Mouse (Mus musculus) lung, postnatal 4 days (tissue): ENCODE data around the gene Zfp423.
"Not testable (repeated sequence)": the region's sequence is repeated elsewhere in the genome, so short reads cannot be mapped to it uniquely, and the experiment has no call there.

ENCODE experiments used
- DNase-seq, 2 experiments: peaks; one replicate each; pipeline ENCODE4 v3.0.0; 2021

Gene Zfp423

GRCm38 (mm10) chr8:87895203-87896041 lies 64.0 kb downstream of the Zfp423 start:
- no peak for DNase-seq

DNA sequence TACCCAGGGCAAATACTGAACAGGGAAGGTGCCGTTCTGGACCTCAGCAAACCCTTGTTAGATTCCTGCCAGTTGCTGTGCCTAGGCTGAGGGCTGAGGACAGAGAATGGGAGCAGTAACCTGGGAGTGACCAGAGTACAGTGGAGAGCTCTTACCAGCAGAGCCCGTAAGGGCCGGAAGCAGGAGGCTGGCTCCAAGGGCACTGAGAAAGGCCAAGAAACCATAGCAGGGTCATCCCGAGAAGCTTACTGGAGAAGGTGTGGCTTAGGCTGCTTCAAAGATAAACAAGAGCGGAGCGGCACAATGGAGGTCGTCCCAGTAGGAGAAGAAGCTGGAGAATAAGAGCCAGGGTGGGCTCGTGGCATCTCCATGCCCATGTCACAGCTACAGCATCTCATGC lies 65.1 kb downstream of the Zfp423 start:
- peak; percentile 26 to 60 for DNase-seq

DNA sequence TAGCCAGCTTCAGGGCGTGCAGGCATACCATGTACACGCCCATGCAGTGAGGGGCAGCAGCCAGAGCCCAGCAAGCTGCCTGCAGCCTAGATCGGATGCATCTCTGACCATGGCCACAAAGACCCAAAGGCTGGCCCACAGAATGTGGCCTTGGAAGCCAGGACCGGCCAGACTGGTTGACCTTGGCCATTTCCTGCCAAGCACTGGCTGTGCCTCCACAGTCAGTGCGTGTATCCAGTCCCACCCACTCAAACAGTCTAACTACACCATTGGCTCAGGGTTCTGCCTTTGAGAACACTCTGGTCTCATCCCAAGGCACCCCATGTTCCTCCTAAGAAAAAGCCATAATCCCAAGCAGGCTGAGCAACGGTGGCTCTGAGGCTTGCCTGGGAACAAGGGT lies 65.8 kb downstream of the Zfp423 start:
- peak in 1 of 2 experiments; percentile 35 for DNase-seq

DNA sequence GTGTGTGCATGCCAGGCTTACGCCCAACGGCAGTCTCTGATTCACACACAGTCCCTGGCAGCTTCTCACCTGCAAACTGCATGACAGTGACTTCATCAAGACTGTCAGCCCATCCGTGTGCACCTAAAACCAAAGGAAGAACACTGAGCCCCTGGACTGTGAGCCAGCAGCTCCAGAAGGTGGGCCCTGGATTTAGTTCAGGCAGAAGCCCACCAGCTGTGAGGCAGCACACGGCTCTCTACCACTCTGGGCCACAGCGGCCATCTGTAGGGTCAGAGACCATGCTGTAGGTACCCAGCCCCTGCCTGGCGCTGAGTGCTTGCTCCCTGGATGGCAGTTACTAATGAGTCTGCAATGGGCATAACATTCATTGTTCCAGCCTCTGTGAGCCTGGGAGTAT lies 66.5 kb downstream of the Zfp423 start:
- no peak for DNase-seq

GRCm38 (mm10) chr8:87891884-87892283 lies 67.5 kb downstream of the Zfp423 start:
- peak; percentile 56 to 78 for DNase-seq

GRCm38 (mm10) chr8:87887956-87888355 lies 71.4 kb downstream of the Zfp423 start:
- DNase-seq = no peak

GRCm38 (mm10) chr8:87881088-87881487 lies 78.3 kb downstream of the Zfp423 start:
- no peak for DNase-seq

- no peak for DNase-seq
Measured at GRCm38 (mm10) chr8:87875852-87876251, 83.5 kb downstream of the Zfp423 start.

GRCm38 (mm10) chr8:87875452-87875851 lies 83.9 kb downstream of the Zfp423 start:
- peak in 1 of 2 experiments; percentile 33 for DNase-seq

DNA sequence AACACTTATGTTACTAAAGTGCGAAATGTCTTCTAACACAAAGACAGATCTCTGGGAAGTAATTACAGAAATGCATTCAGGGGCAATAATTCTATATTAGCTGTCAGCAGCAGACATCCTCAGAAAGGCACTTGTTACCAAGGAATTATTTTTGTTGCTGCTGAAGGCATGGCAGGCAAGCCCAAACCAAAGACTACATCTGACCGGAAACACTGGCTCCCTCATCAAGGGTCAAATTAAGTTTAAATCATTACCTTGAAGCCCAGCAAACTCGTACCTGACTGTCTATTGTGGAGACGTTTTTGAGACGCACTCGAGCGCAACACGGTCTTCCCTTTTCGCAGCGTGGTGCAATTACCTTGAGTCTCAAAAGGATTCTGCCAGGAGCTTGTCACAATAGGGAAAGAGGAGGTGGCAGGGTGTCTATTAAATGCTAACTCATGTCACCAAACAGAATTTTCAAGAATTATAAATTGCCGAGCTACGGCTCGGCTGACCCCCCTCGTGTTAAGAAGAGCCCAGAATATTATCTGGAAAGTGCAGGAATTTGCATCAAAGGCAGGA lies 86.3 kb downstream of the Zfp423 start:
- DNase-seq = no peak

DNA sequence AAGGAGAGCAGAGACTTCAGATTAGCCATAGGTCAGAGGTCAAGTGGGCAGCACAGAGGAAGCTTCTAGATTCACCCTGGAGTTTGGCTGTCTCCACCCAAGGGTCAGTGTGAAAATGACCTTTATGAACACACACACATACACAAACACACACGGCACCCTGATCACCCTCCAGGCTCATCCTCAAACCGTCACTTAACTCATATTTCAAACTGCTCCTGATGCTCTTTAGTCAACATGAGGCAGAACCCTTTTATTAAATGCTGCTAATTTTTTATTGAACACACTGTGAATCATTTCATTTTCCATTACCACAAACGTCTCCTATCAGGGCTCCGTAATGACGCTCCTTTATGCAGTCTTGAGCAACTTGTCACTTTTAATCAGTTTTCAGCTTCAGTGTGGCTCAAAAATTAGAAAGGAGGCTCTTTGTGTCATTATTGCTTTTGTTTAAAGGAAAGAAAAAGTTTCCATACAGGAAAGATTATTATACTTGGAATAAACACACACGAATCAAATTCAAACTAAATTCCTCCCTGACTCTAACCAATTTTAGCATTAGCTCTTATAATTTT lies 87.0 kb downstream of the Zfp423 start:
- no peak for DNase-seq

GRCm38 (mm10) chr8:87866586-87866985 lies 92.8 kb downstream of the Zfp423 start:
- DNase-seq = no peak

DNA sequence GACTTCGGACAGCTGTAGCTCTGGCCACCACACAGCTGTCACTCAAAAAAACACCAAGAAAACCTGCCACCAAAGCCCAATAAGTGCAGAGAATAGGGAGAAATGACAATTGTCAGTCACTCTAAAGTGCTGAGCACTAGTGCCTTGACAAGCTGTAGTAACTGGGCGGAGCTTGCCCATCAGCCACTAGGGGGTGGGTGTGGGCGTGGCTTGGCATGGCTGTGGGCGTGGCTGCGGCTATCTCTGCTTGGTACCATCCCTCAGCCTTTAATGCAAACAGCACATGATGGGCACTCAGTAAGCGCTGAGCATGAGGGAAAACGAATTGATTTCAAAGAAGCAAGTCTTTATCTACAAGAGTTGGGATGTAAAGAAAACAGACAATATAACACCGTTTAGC lies 95.2 kb downstream of the Zfp423 start:
- peak in 1 of 2 experiments; percentile 17 for DNase-seq

DNA sequence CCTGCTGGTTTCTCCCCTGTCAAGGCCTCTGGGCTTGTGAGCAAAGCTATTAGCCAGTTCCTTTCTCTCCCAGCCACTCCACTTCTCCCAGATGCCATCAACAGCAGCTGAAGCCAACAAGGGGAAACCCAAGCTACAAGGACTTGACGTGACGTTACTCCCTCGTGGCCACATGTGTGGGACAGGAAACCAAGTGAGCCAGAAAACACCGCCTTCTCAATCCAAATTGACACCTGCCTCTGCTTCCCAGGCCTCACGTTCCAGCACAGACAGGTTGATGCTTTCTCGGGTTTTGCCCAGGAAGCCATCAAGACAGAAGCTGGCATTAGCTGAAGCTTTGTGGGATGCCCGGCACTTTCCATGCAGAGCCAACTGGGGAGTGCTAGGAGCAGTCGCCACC lies 96.3 kb downstream of the Zfp423 start:
- no peak for DNase-seq

DNA sequence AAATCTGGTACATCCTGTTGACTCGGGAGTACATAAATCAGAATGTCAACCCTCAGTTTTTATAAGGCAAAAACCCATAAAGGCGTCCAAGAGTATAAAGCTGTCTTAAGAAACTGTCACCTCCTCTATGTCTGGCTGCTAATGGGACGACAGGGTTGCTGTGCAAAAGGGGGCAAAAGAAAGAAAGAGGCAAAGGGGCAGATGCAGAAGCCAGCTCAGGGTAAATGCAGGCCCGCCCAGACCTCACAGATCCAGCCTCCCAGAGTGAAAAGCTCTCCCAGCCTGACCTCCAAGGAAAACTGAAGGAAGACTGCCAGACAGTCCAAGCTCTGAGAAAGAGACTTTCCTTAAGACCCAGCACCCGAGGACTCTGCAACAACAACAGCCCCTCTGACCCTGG lies 97.7 kb downstream of the Zfp423 start:
- no peak for DNase-seq

DNA sequence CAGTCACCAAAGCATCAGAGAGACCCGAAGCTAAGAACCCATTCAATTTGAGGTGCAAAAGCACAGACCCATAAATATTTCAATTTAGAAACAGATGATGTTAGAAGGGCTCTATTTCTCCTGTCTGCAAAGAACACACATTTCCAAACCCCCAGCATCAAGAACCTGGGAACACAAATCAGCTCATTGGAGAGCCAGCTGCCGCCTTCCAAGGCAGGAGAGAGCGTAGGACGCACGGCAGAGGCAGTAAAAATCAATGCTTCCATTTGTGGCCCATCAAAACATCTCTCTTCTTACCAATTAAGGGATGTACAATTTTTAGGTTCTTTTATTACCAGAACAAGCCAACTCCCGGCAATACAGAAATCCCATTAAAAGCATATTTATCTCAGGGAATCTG lies 98.5 kb downstream of the Zfp423 start:
- DNase-seq = no peak

- no peak for DNase-seq
Measured at GRCm38 (mm10) chr8:87851871-87852270, 107.5 kb downstream of the Zfp423 start.

GRCm38 (mm10) chr8:87851380-87851779 lies 108.0 kb downstream of the Zfp423 start:
- DNase-seq = no peak

DNA sequence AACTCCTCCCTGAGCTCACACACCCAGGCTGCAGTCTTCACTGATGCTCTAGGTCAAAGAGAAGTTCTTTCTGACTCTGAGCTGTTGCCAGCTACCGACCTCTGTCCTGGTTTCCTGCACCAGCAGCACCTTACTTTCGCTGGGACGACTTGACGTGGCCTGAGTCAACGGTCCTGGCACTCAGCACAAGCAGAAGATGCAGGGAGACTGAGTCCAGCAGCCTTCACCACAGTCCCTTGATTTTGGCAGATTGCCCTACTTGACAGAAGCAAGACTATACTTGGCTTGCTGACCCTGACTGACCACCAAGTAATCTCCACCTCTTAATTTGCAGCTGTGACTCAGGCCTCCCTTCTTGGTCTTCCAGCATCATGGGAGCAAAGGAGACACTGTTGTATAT lies 110.6 kb downstream of the Zfp423 start:
- no peak for DNase-seq

- peak; percentile 8 to 27 for DNase-seq
Measured at GRCm38 (mm10) chr8:87847796-87848195, 111.6 kb downstream of the Zfp423 start.

DNA sequence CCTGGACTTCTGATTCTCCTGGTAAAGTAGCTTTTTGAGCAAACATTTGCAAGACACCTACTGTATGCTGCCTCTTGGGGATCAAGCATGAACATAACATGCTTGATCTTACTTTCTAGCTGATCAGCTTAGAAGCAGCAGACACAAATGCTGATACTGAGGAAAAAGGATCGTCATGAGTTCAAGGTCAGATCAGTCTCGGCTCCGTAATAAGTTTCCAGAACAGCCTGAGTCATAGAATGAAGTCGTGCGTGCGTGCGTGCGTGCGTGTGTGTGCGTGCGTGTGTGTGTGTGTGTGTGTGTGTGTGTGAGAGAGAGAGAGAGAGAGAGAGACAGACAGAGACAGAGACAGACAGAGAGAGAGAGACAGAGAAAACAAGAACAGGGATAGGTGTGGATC lies 117.3 kb downstream of the Zfp423 start:
- not testable (repeated sequence) for DNase-seq

GRCm38 (mm10) chr8:87837266-87837665 lies 122.1 kb downstream of the Zfp423 start:
- DNase-seq = no peak

GRCm38 (mm10) chr8:87836866-87837265 lies 122.5 kb downstream of the Zfp423 start:
- peak; percentile 77 to 93 for DNase-seq

- no peak for DNase-seq
Measured at GRCm38 (mm10) chr8:87835924-87836323, 123.5 kb downstream of the Zfp423 start.
